In the genomic region with DNA sequence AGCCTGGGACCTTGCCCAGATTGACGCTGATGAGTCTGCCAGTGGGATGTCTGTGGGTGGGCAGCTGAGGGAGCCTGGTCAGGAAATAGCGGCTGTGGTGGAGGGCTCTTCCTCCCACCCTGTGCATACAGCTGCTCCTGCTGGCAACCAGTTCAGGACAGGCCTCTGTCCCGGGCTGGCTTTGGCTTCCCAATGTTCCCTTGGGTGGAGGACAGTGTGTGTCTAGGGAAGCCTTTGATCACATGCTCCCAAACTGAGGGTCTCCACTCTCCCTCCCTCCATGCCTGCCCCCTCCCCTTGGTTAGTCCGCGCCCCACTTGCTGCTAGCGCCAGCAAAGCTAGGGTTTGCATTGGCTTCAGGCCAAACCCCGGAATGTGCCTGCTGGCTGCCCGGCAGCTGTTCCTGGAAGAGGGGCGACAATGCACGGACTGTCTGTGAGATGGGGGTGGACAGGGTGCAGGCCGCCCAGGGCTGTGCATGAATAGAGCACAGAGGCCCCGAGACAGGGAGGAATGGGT, we compare ENCODE assay signal across 8 mouse cellular contexts. TPM values are rescaled to one million over a fixed set of nuclear protein-coding genes. Genes with fewer than 3 reads are reported as not detected.
DNase-seq lines count a peak whose midpoint lies in the region; ATAC-seq and TF ChIP-seq lines count a peak whose summit lies in the region.

No protein-coding gene starts in this region.

- H3K4me1 ChIP-seq in liver, postnatal 0 days (ENCODE audit: insufficient read depth), result 0 out of 2 replicates have a peak, but pooled peaks cover 6% of the 10 kb centered on the region
- peaks cover 17% of the 10 kb centered on the region for H3K4me1 ChIP-seq in hindbrain, embryonic 13.5 days (replicated peaks)

- no peak overlapping the region for H3K27ac ChIP-seq in liver, postnatal 0 days (ENCODE audit: low read depth)
- H3K27ac ChIP-seq in hindbrain, embryonic 13.5 days, result peak overlapping the region; percentile 55

- DNase-seq in adrenal gland, postnatal 14 days, result peak; percentile 44
- no peak for DNase-seq in adrenal gland, adult 8-10 months
- DNase-seq in liver, result peak; percentile 49
- no peak for DNase-seq in liver, postnatal 0 days
- DNase-seq in lung, postnatal 14 days, result peak; percentile 74
- DNase-seq in T-cell, adult 2 months (ENCODE audit: low spot score), result no peak
- no peak for DNase-seq in urinary bladder, adult 18-20 months (ENCODE audit: low spot score in 2 of 2)

- no peak overlapping the region for H3K4me2 ChIP-seq in liver, postnatal 0 days (ENCODE audit: low read depth, low read length)
- H3K4me2 ChIP-seq in hindbrain, embryonic 13.5 days, result peak overlapping the region; percentile 25; the same call in 1 of the 2 replicates

- ATAC-seq in liver, postnatal 0 days, result no peak
- peak; percentile 82 for ATAC-seq in hindbrain, embryonic 13.5 days (ENCODE audit: low FRiP score)

- H3K9ac ChIP-seq in liver, postnatal 0 days (replicated peaks), result no peak overlapping the region
- H3K9ac ChIP-seq in hindbrain, embryonic 13.5 days, result no peak overlapping the region

- H3K36me3 ChIP-seq in liver, postnatal 0 days (replicated peaks; ENCODE audit: insufficient read depth, low read length), result no peaks in the 10 kb centered on the region
- H3K36me3 ChIP-seq in hindbrain, embryonic 13.5 days, result no peaks in the 10 kb centered on the region

- H3K4me3 ChIP-seq in liver, postnatal 0 days (ENCODE audit: low read depth, low read length), result no peak overlapping the region
- no peak overlapping the region for H3K4me3 ChIP-seq in hindbrain, embryonic 13.5 days

- no peaks in the 10 kb centered on the region for H3K9me3 ChIP-seq in liver, postnatal 0 days (ENCODE audit: low read length)
- no peaks in the 10 kb centered on the region for H3K9me3 ChIP-seq in hindbrain, embryonic 13.5 days

- no peak for TF ChIP-seq CTCF in liver, postnatal 0 days (IDR thresholded peaks at IDR 0.05; ENCODE audit: low read depth)

- WGBS in liver, postnatal 0 days (ENCODE audit: insufficient replicate concordance), result 59% methylated on average over 12 of the region's 12 CpGs
- WGBS in hindbrain, embryonic 13.5 days, result 43% methylated on average over 12 of the region's 12 CpGs

- TF ChIP-seq EP300 in liver, postnatal 0 days (IDR thresholded peaks at IDR 0.05; ENCODE audit: low read depth), result no peak

- H3K27me3 ChIP-seq in liver, postnatal 0 days (ENCODE audit: insufficient read depth, low read length), result no peaks in the 10 kb centered on the region
- no peaks in the 10 kb centered on the region; the same call in 1 of the 2 replicates for H3K27me3 ChIP-seq in hindbrain, embryonic 13.5 days

RNA-seq across cellular contexts. Expression of gene Syt8, which starts 4.4 kb away (rescaled TPM):
- not detected in 2 replicates for total RNA-seq in adrenal gland, postnatal 14 days (2021)
- total RNA-seq in adrenal gland, adult 8-10 months (2022), result 1 to 10 TPM in 1 of 4 experiments, not detected in 3; 1.2 TPM
- not detected in 2 replicates for polyA plus RNA-seq in liver, postnatal 0 days (2015; fragmentation: Nextera tagmentation; extraction: Ambion mirVana)
- polyA plus RNA-seq in hindbrain, embryonic 13.5 days (2015; fragmentation: Nextera tagmentation; extraction: Ambion mirVana), result not detected in 2 replicates

RNA-seq across cellular contexts. Expression of gene Tnni2, which starts 11.4 kb away (rescaled TPM):
- total RNA-seq in adrenal gland, postnatal 14 days (2021), result 0.56 and 0.67 TPM in 2 replicates
- total RNA-seq in adrenal gland, adult 8-10 months (2022), result 1 to 10 TPM in 1 of 4 experiments, under 1 TPM in 3; 0.43 to 1.1 (median 0.85) TPM
- 6.9 and 72.7 TPM in 2 replicates for polyA plus RNA-seq in liver, postnatal 0 days (2015; fragmentation: Nextera tagmentation; extraction: Ambion mirVana)
- polyA plus RNA-seq in hindbrain, embryonic 13.5 days (2015; fragmentation: Nextera tagmentation; extraction: Ambion mirVana), result 1.4 and 1.8 TPM in 2 replicates

RNA-seq across cellular contexts. Expression of gene Lsp1, which starts 30.4 kb away (rescaled TPM):
- total RNA-seq in adrenal gland, postnatal 14 days (2021), result 20.4 and 52.3 TPM in 2 replicates
- 10 to 100 TPM; 18.1 to 31.9 (median 21.4) TPM for total RNA-seq in adrenal gland, adult 8-10 months (2022)
- polyA plus RNA-seq in liver, postnatal 0 days (2015; fragmentation: Nextera tagmentation; extraction: Ambion mirVana), result 31.5 and 33.6 TPM in 2 replicates
- polyA plus RNA-seq in hindbrain, embryonic 13.5 days (2015; fragmentation: Nextera tagmentation; extraction: Ambion mirVana), result 5.1 and 6.8 TPM in 2 replicates

RNA-seq across cellular contexts. Expression of gene Ctsd, which starts 42.4 kb away (rescaled TPM):
- 678 and 680 TPM in 2 replicates for total RNA-seq in adrenal gland, postnatal 14 days (2021)
- total RNA-seq in adrenal gland, adult 8-10 months (2022), result 1,000 to 10,000 TPM in 2 of 4 experiments, 100 to 1,000 TPM in 2; 808 to 1,559 (median 1,212) TPM
- polyA plus RNA-seq in liver, postnatal 0 days (2015; fragmentation: Nextera tagmentation; extraction: Ambion mirVana), result 311 and 324 TPM in 2 replicates
- 270 and 293 TPM in 2 replicates for polyA plus RNA-seq in hindbrain, embryonic 13.5 days (2015; fragmentation: Nextera tagmentation; extraction: Ambion mirVana)

RNA-seq across cellular contexts. Expression of gene Gm49369, which starts 47.8 kb away (rescaled TPM):
- 1.4 TPM in 1 of 2 replicates, not detected in the other for total RNA-seq in adrenal gland, postnatal 14 days (2021)
- 10 to 100 TPM in 3 of 4 experiments, 1 to 10 TPM in 1; 9.0 to 16.1 (median 11.0) TPM for total RNA-seq in adrenal gland, adult 8-10 months (2022)
- polyA plus RNA-seq in liver, postnatal 0 days (2015; fragmentation: Nextera tagmentation; extraction: Ambion mirVana), result not detected in 2 replicates
- 0.36 TPM in 1 of 2 replicates, not detected in the other for polyA plus RNA-seq in hindbrain, embryonic 13.5 days (2015; fragmentation: Nextera tagmentation; extraction: Ambion mirVana)

Comparison
In these comparisons a context has a peak if more than half of its experiments do, and no peak if none do; other contexts are left out.
1. DNase-seq: peak in adrenal gland, postnatal 14 days (single experiment), liver (single experiment) and lung, postnatal 14 days (single experiment); none in adrenal gland, adult 8-10 months (single experiment), liver, postnatal 0 days (single experiment), T-cell, adult 2 months (single experiment) and urinary bladder, adult 18-20 months (0 of 2).